Mouse (Mus musculus) stomach, postnatal 0 days (tissue): Measurements from ENCODE around the gene Anp32a.

Experiments used
- CTCF ChIP-seq: IDR thresholded peaks from 2 replicates; pipeline ENCODE4 v1.5.1; 2016; ENCODE audit warnings: antibody characterized with exemption, low read depth, mild to moderate bottlenecking, moderate library complexity
- EP300 ChIP-seq: optimal IDR thresholded peaks from 2 replicates; pipeline ENCODE3; 2016; ENCODE audit warnings: antibody characterized with exemption

DNA sequence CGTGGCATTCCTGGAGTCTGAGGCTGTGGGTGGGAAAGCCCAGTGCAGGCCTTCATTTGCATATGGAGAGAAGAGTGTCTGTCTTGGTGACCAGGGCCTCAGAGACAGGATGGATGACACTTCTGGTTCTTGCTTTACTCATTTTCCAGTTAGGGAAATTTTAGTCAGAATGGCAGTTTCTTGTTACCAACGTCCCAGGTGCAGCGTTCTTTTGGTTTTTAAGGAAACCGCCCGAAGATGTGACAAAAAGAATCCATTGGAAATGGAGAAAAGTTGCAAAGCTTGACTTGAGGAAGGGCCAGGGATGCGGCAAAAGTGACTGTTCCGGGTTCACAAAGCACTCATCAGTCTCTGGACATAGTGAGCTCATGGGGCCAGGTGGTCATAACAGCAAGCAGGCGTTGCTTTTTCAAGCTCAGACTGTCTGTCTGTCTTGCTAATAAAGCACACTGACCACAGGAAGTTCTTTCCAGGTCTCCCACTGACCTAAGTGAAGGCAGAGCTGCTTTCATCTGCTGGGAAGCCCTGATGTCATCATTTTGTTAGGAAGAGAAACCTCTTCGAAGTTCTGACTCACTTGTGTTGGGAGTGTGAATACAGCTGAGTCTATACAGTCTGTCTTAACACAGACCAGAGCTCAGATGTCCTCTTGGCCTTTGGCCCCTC lies 31.6 kb downstream of the Anp32a start:
- no peak for TF ChIP-seq EP300
- no peak for TF ChIP-seq CTCF
